ENCODE assay signal across 8 mouse cellular contexts in genomic region chr1:91250415-91251147, GRCm38 (mm10). TPM values are rescaled to one million over a fixed set of nuclear protein-coding genes. Genes with fewer than 3 reads are reported as not detected.
A peak's percentile ranks its signal among the peaks of the same experiment; 100 is the strongest.
DNase-seq lines count a peak whose midpoint lies in the region; ATAC-seq and TF ChIP-seq lines count a peak whose summit lies in the region.

No protein-coding gene starts in this region.

- DNase-seq in brain, adult 2 months (ENCODE audit: low read depth, low spot score), result peak; percentile 22
- peak; percentile 10 for DNase-seq in forebrain, embryonic 14.5 days (ENCODE audit: low spot score)
- DNase-seq in hindbrain, postnatal 0 days (ENCODE audit: low spot score), result no peak
- DNase-seq in liver, postnatal 0 days, result peak; percentile 44
- peak; percentile 15 for DNase-seq in right cerebral cortex, postnatal 25 days
- no peak for DNase-seq in Muller cell, postnatal 12 days (ENCODE audit: inconsistent ontology term)

- H3K27me3 ChIP-seq in megakaryocyte, embryonic 14.5 days (replicated peaks), result no peaks in the 10 kb centered on the region
- no peaks in the 10 kb centered on the region for H3K27me3 ChIP-seq in forebrain, embryonic 14.5 days (replicated peaks; ENCODE audit: control insufficient read depth, insufficient read depth, low read length)
- H3K27me3 ChIP-seq in hindbrain, postnatal 0 days (ENCODE audit: insufficient read depth, low read length), result no peaks in the 10 kb centered on the region
- no peaks in the 10 kb centered on the region for H3K27me3 ChIP-seq in liver, postnatal 0 days (ENCODE audit: insufficient read depth, low read length)

- H3K4me2 ChIP-seq in forebrain, embryonic 14.5 days (ENCODE audit: low read length), result peak overlapping the region; percentile 87
- peak overlapping the region; percentile 76 for H3K4me2 ChIP-seq in hindbrain, postnatal 0 days (ENCODE audit: low read depth, low read length)
- H3K4me2 ChIP-seq in liver, postnatal 0 days (ENCODE audit: low read depth, low read length), result peak overlapping the region; percentile 91

- peak overlapping the region; percentile 84 for H3K27ac ChIP-seq in forebrain, embryonic 14.5 days (ENCODE audit: low read depth, low read length)
- H3K27ac ChIP-seq in hindbrain, postnatal 0 days, result peak overlapping the region; percentile 89
- peak overlapping the region; percentile 94 for H3K27ac ChIP-seq in liver, postnatal 0 days (ENCODE audit: low read depth)

- no peak for TF ChIP-seq CTCF in hindbrain, postnatal 0 days (IDR thresholded peaks at IDR 0.05; ENCODE audit: low read depth)
- no peak for TF ChIP-seq CTCF in liver, postnatal 0 days (IDR thresholded peaks at IDR 0.05; ENCODE audit: low read depth)

- peak overlapping the region; percentile 95 for H3K9ac ChIP-seq in forebrain, embryonic 14.5 days (ENCODE audit: low read length)
- peak overlapping the region; percentile 97 for H3K9ac ChIP-seq in hindbrain, postnatal 0 days (replicated peaks; ENCODE audit: low read length)
- H3K9ac ChIP-seq in liver, postnatal 0 days (replicated peaks), result peak overlapping the region; percentile 99

- peak overlapping the region; percentile 96 for H3K4me3 ChIP-seq in megakaryocyte, embryonic 14.5 days (replicated peaks)
- H3K4me3 ChIP-seq in forebrain, embryonic 14.5 days (ENCODE audit: low read depth, low read length), result peak overlapping the region; percentile 98
- peak overlapping the region; percentile 95 for H3K4me3 ChIP-seq in hindbrain, postnatal 0 days (ENCODE audit: low read length)
- H3K4me3 ChIP-seq in liver, postnatal 0 days (ENCODE audit: low read depth, low read length), result peak overlapping the region; percentile 91

- under 1% methylated on average over 65 of the region's 70 CpGs for WGBS in forebrain, embryonic 14.5 days
- WGBS in hindbrain, postnatal 0 days, result under 1% methylated on average over 66 of the region's 70 CpGs
- under 1% methylated on average over 30 of the region's 70 CpGs for WGBS in liver, postnatal 0 days (ENCODE audit: insufficient replicate concordance)

- TF ChIP-seq EP300 in liver, postnatal 0 days (IDR thresholded peaks at IDR 0.05; ENCODE audit: low read depth), result no peak

- ATAC-seq in megakaryocyte, adult 5-6 weeks (ENCODE audit: poor library complexity, severe bottlenecking), result no peak
- ATAC-seq in forebrain, embryonic 14.5 days, result no peak
- ATAC-seq in hindbrain, postnatal 0 days, result peak; percentile 46; the same call in 1 of the 2 replicates
- ATAC-seq in liver, postnatal 0 days, result peak; percentile 48

- H3K36me3 ChIP-seq in megakaryocyte, embryonic 14.5 days (replicated peaks; ENCODE audit: low read length), result peaks cover 22% of the 10 kb centered on the region
- H3K36me3 ChIP-seq in forebrain, embryonic 14.5 days (ENCODE audit: control insufficient read depth, insufficient read depth, low read length), result no peaks in the 10 kb centered on the region
- H3K36me3 ChIP-seq in hindbrain, postnatal 0 days (ENCODE audit: insufficient read depth, low read length), result no peaks in the 10 kb centered on the region
- peaks cover 6% of the 10 kb centered on the region; the same call in 1 of the 2 replicates for H3K36me3 ChIP-seq in liver, postnatal 0 days (replicated peaks; ENCODE audit: insufficient read depth, low read length)

- no peaks in the 10 kb centered on the region for H3K9me3 ChIP-seq in megakaryocyte, embryonic 14.5 days
- H3K9me3 ChIP-seq in forebrain, embryonic 14.5 days (replicated peaks; ENCODE audit: control insufficient read depth, low read length), result no peaks in the 10 kb centered on the region
- H3K9me3 ChIP-seq in hindbrain, postnatal 0 days (ENCODE audit: low read length), result no peaks in the 10 kb centered on the region
- H3K9me3 ChIP-seq in liver, postnatal 0 days (ENCODE audit: low read length), result no peaks in the 10 kb centered on the region

- H3K4me1 ChIP-seq in megakaryocyte, embryonic 14.5 days, result peaks cover 59% of the 10 kb centered on the region
- H3K4me1 ChIP-seq in forebrain, embryonic 14.5 days (ENCODE audit: control insufficient read depth, insufficient read depth, low read length), result peaks cover 15% of the 10 kb centered on the region
- 0 out of 2 replicates have a peak, but pooled peaks cover 8% of the 10 kb centered on the region for H3K4me1 ChIP-seq in hindbrain, postnatal 0 days (ENCODE audit: insufficient read depth, low read length)
- peaks cover 35% of the 10 kb centered on the region for H3K4me1 ChIP-seq in liver, postnatal 0 days (ENCODE audit: insufficient read depth)

RNA-seq across cellular contexts. Expression of gene Ube2f, which starts 0.5 kb away (rescaled TPM):
- polyA plus RNA-seq in megakaryocyte, embryonic 14.5 days (2012; ENCODE audit: insufficient read depth, low replicate concordance), result 4.9 and 13.4 TPM in 2 replicates
- 94.5 and 117 TPM in 2 replicates for total RNA-seq in megakaryocyte, adult 5-6 weeks (2015)
- total RNA-seq in megakaryocyte, adult 5-6 weeks (2017), result 59.1 and 63.1 TPM in 2 replicates
- polyA plus RNA-seq in forebrain, embryonic 14.5 days (2014; fragmentation: Nextera tagmentation; extraction: Ambion mirVana), result 73.0 and 78.8 TPM in 2 replicates
- total RNA-seq in hindbrain, postnatal 0 days (2014; rRNA removed), result 34.1 and 37.1 TPM in 2 replicates
- polyA plus RNA-seq in hindbrain, postnatal 0 days (2015; fragmentation: Nextera tagmentation; extraction: Ambion mirVana), result 46.7 and 55.5 TPM in 2 replicates
- 49.1 and 53.0 TPM in 2 replicates for polyA plus RNA-seq in liver, postnatal 0 days (2015; fragmentation: Nextera tagmentation; extraction: Ambion mirVana)

RNA-seq across cellular contexts. Expression of gene Scly, which starts 47.6 kb away (rescaled TPM):
- 13.6 and 18.3 TPM in 2 replicates for polyA plus RNA-seq in megakaryocyte, embryonic 14.5 days (2012; ENCODE audit: insufficient read depth, low replicate concordance)
- 10.9 and 12.9 TPM in 2 replicates for total RNA-seq in megakaryocyte, adult 5-6 weeks (2015)
- 15.3 and 16.8 TPM in 2 replicates for total RNA-seq in megakaryocyte, adult 5-6 weeks (2017)
- 6.3 and 7.3 TPM in 2 replicates for polyA plus RNA-seq in forebrain, embryonic 14.5 days (2014; fragmentation: Nextera tagmentation; extraction: Ambion mirVana)
- 15.2 TPM in 2 replicates for total RNA-seq in hindbrain, postnatal 0 days (2014; rRNA removed)
- 9.7 and 9.9 TPM in 2 replicates for polyA plus RNA-seq in hindbrain, postnatal 0 days (2015; fragmentation: Nextera tagmentation; extraction: Ambion mirVana)
- polyA plus RNA-seq in liver, postnatal 0 days (2015; fragmentation: Nextera tagmentation; extraction: Ambion mirVana), result 26.3 and 26.5 TPM in 2 replicates

Comparison
In these comparisons a context has a peak if more than half of its experiments do, and no peak if none do; other contexts are left out.
1. ATAC-seq: peak in hindbrain, postnatal 0 days (single experiment) and liver, postnatal 0 days (single experiment); none in megakaryocyte, adult 5-6 weeks (single experiment) and forebrain, embryonic 14.5 days (single experiment).
2. DNase-seq: peak in brain, adult 2 months (single experiment), forebrain, embryonic 14.5 days (single experiment), liver, postnatal 0 days (single experiment) and right cerebral cortex, postnatal 25 days (single experiment); none in hindbrain, postnatal 0 days (single experiment) and Muller cell, postnatal 12 days (single experiment).
3. Peak in every context shown above with its lines, with median percentiles within 50 percentile points of each other: H3K4me3 ChIP-seq, H3K27ac ChIP-seq, H3K4me2 ChIP-seq and H3K9ac ChIP-seq.